In genomic region chr5:140959160-140959559, GRCm38 (mm10) we compare ENCODE assay signal across 16 mouse cellular contexts. TPM values are rescaled to one million over a fixed set of nuclear protein-coding genes. Genes with fewer than 3 reads are reported as not detected.
A peak's percentile ranks its signal among the peaks of the same experiment; 100 is the strongest.
DNase-seq lines count a peak whose midpoint lies in the region.
"Had no signal": no experiment of that assay in that cellular context is flagged by ENCODE, and none has a peak within 500 bp of the region (broad histone marks: within the 10 kb centered on the region; RNA-seq: fewer than 3 reads in every experiment).

No protein-coding gene starts in this region.

- DNase-seq in heart, postnatal 4 days: peak; percentile 21
- DNase-seq in heart, embryonic 10.5 days (ENCODE audit: low spot score): no peak
- peak; percentile 10 for DNase-seq in ovary, postnatal 36 days (ENCODE audit: low spot score)
- DNase-seq in ovary, postnatal 10 days (ENCODE audit: low spot score): no peak
- peak; percentile 58 to 71 for DNase-seq in kidney, postnatal 36 days
- peak; percentile 66 to 74 for DNase-seq in right cerebral cortex, postnatal 36 days (ENCODE audit: low spot score in 2 of 2)
- no peak for DNase-seq in thymus, postnatal 25 days
- DNase-seq in midbrain, embryonic 10.5 days (ENCODE audit: low spot score): no peak
- DNase-seq: adrenal gland, adult 8-10 months; spleen, adult 18-20 months; thymus, adult 18-20 months had no signal

- H3K27me3 ChIP-seq in heart, embryonic 10.5 days (ENCODE audit: insufficient read depth, poor library complexity, severe bottlenecking): no peaks in the 10 kb centered on the region
- H3K27me3 ChIP-seq in midbrain, embryonic 10.5 days (ENCODE audit: low read depth, poor library complexity, severe bottlenecking): no peaks in the 10 kb centered on the region
- H3K27me3 ChIP-seq: hindbrain, embryonic 12.5 days; liver, embryonic 12.5 days; neural tube, embryonic 15.5 days had no signal

- no peaks in the 10 kb centered on the region for H3K4me1 ChIP-seq in heart, embryonic 10.5 days
- H3K4me1 ChIP-seq in midbrain, embryonic 10.5 days: no peaks in the 10 kb centered on the region
- H3K4me1 ChIP-seq: hindbrain, embryonic 12.5 days; liver, embryonic 12.5 days; neural tube, embryonic 15.5 days had no signal

- no peak overlapping the region for H3K4me3 ChIP-seq in heart, embryonic 10.5 days
- no peak overlapping the region for H3K4me3 ChIP-seq in midbrain, embryonic 10.5 days
- H3K4me3 ChIP-seq: hindbrain, embryonic 12.5 days; liver, embryonic 12.5 days; neural tube, embryonic 15.5 days had no signal

- H3K9me3 ChIP-seq in heart, embryonic 10.5 days: 0 out of 2 replicates have a peak, but pooled peaks cover 3% of the 10 kb centered on the region
- no peaks in the 10 kb centered on the region for H3K9me3 ChIP-seq in midbrain, embryonic 10.5 days (replicated peaks)
- H3K9me3 ChIP-seq: hindbrain, embryonic 12.5 days; liver, embryonic 12.5 days; neural tube, embryonic 15.5 days had no signal

- no peaks in the 10 kb centered on the region for H3K36me3 ChIP-seq in heart, embryonic 10.5 days
- H3K36me3 ChIP-seq in midbrain, embryonic 10.5 days: no peaks in the 10 kb centered on the region
- H3K36me3 ChIP-seq: hindbrain, embryonic 12.5 days; liver, embryonic 12.5 days; neural tube, embryonic 15.5 days had no signal

- 74% methylated on average over 6 of the region's 6 CpGs for WGBS in heart, embryonic 10.5 days
- WGBS in midbrain, embryonic 10.5 days: 87% methylated on average over 6 of the region's 6 CpGs

- no peak overlapping the region for H3K27ac ChIP-seq in heart, embryonic 10.5 days
- H3K27ac ChIP-seq in midbrain, embryonic 10.5 days (replicated peaks): no peak overlapping the region
- H3K27ac ChIP-seq: hindbrain, embryonic 12.5 days; liver, embryonic 12.5 days; macrophage; neural tube, embryonic 15.5 days had no signal

RNA-seq across cellular contexts. Expression of gene Card11, which starts 41.2 kb away (rescaled TPM):
- total RNA-seq in heart, postnatal 4 days (2021): under 1 TPM; 0.14 to 0.38 TPM
- polyA plus RNA-seq in heart, embryonic 10.5 days (2016; fragmentation: Nextera tagmentation; extraction: Ambion mirVana): 0.11 TPM in 1 of 2 replicates, not detected in the other
- polyA plus RNA-seq in midbrain, embryonic 10.5 days (2016; fragmentation: Nextera tagmentation; extraction: Ambion mirVana): 0.07 and 0.10 TPM in 2 replicates
- total RNA-seq: midbrain, postnatal 0 days had no signal
- polyA plus RNA-seq: hindbrain, embryonic 12.5 days had no signal

Comparison
In these comparisons a context has a peak if more than half of its experiments do, and no peak if none do; other contexts are left out.
1. DNase-seq: peak in heart, postnatal 4 days (single experiment), ovary, postnatal 36 days (single experiment), kidney, postnatal 36 days (2 of 2) and right cerebral cortex, postnatal 36 days (2 of 2); none in heart, embryonic 10.5 days (single experiment), ovary, postnatal 10 days (single experiment), thymus, postnatal 25 days (single experiment) and midbrain, embryonic 10.5 days (single experiment).